Mouse (Mus musculus): ENCODE data around the gene Rasl12.

DNA sequence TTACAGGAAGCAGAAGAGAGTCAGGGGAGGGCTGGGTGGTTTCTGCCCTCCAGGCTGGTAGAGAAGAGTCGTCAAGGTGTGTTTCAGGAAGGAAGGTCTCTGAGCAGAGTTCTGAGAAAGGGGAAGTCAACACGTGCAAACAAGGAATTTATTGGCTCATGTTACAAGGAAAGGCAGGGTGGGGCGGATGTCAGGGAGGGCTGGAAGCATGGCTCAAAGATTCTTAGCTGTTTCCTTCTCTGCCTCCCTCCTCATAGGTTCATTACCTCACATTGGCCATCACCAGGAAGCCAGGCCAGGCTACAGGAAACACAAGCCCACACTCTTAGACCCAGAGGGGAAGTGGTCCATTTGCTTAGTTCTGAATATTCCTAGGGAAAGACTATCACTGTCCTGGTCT lies 26.1 kb downstream of the Rasl12 start:
- TF ChIP-seq CTCF (conservative IDR thresholded peaks at IDR 0.05; ENCODE audit: low read length) (no peak), NANOG (IDR thresholded peaks at IDR 0.05; ENCODE audit: borderline replicate concordance, low read length) (no peak), POU5F1 (IDR thresholded peaks at IDR 0.05; ENCODE audit: borderline replicate concordance, low read length) (no peak)
